ENCODE assay signal across 9 mouse cellular contexts in the genomic region with DNA sequence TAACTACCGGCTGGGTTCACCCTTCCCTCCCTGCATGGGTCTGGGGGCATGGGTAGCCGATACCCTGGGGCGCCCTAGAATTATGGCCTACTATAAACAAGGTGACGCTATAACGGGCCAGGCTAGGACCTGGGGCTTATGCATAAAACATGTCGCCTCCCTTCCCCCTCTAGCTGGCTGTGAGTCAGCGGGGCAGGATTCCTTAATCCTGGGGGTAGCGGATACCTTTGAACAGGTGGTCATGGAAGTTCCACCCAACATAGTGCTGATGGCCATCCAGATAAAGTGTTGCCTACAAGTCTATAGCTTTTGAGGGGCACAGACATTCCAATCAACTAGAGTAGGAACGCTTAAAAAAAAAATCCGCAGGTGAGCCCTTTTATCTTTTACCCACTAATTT. TPM values are rescaled to one million over a fixed set of nuclear protein-coding genes. Genes with fewer than 3 reads are reported as not detected.
DNase-seq lines count a peak whose midpoint lies in the region; ATAC-seq and TF ChIP-seq lines count a peak whose summit lies in the region.
"Had no signal": no experiment of that assay in that cellular context is flagged by ENCODE, and none has a peak within 500 bp of the region (broad histone marks: within the 10 kb centered on the region; RNA-seq: fewer than 3 reads in every experiment).

No protein-coding gene starts in this region.

- H3K27me3 ChIP-seq in heart, embryonic 15.5 days = peaks cover 89% of the 10 kb centered on the region
- H3K27me3 ChIP-seq in ES-Bruce4 (ENCODE audit: control insufficient read depth, insufficient read depth, low read length, poor library complexity, severe bottlenecking) = 0 out of 2 replicates have a peak, but pooled peaks cover 2% of the 10 kb centered on the region
- peaks cover 81% of the 10 kb centered on the region for H3K27me3 ChIP-seq in hindbrain, embryonic 12.5 days
- peaks cover 79% of the 10 kb centered on the region for H3K27me3 ChIP-seq in midbrain, embryonic 12.5 days

- peak overlapping the region; percentile 97 for H3K4me2 ChIP-seq in heart, embryonic 15.5 days
- peak overlapping the region; percentile 91 for H3K4me2 ChIP-seq in hindbrain, embryonic 12.5 days (replicated peaks)
- peak overlapping the region; percentile 9; the same call in 1 of the 2 replicates for H3K4me2 ChIP-seq in midbrain, embryonic 12.5 days (replicated peaks)

- no peaks in the 10 kb centered on the region for H3K9me3 ChIP-seq in heart, embryonic 15.5 days (replicated peaks)
- no peaks in the 10 kb centered on the region for H3K9me3 ChIP-seq in ES-Bruce4 (replicated peaks; ENCODE audit: control insufficient read depth, insufficient read depth, low read length, poor library complexity, severe bottlenecking)
- H3K9me3 ChIP-seq in hindbrain, embryonic 12.5 days (replicated peaks) = no peaks in the 10 kb centered on the region
- H3K9me3 ChIP-seq in midbrain, embryonic 12.5 days = no peaks in the 10 kb centered on the region

- peaks cover 35% of the 10 kb centered on the region for H3K4me1 ChIP-seq in heart, embryonic 15.5 days (replicated peaks)
- peaks cover 5% of the 10 kb centered on the region for H3K4me1 ChIP-seq in ES-Bruce4 (ENCODE audit: control insufficient read depth, insufficient read depth, low read length)
- H3K4me1 ChIP-seq in hindbrain, embryonic 12.5 days = peaks cover 36% of the 10 kb centered on the region
- H3K4me1 ChIP-seq in midbrain, embryonic 12.5 days = peaks cover 27% of the 10 kb centered on the region

- no peak overlapping the region for H3K27ac ChIP-seq in heart, embryonic 15.5 days
- no peak overlapping the region for H3K27ac ChIP-seq in ES-Bruce4 (ENCODE audit: insufficient read depth, low read length)
- H3K27ac ChIP-seq in hindbrain, embryonic 12.5 days = no peak overlapping the region
- no peak overlapping the region for H3K27ac ChIP-seq in midbrain, embryonic 12.5 days (replicated peaks)

- DNase-seq in heart, adult 11 months = no peak
- no peak for DNase-seq in frontal cortex, postnatal 10 days (ENCODE audit: low spot score in 2 of 2)
- DNase-seq in thymus, postnatal 0 days (ENCODE audit: low spot score) = no peak

- H3K36me3 ChIP-seq in heart, embryonic 15.5 days = no peaks in the 10 kb centered on the region
- no peaks in the 10 kb centered on the region for H3K36me3 ChIP-seq in ES-Bruce4 (ENCODE audit: control insufficient read depth, insufficient read depth, low read length, poor library complexity, severe bottlenecking)
- no peaks in the 10 kb centered on the region for H3K36me3 ChIP-seq in hindbrain, embryonic 12.5 days
- no peaks in the 10 kb centered on the region for H3K36me3 ChIP-seq in midbrain, embryonic 12.5 days

- no peak for TF ChIP-seq POLR2A in ES-Bruce4 (IDR thresholded peaks at IDR 0.05; ENCODE audit: insufficient read depth, low read length)

- ATAC-seq in heart, embryonic 15.5 days (replicated peaks; ENCODE audit: insufficient number of reproducible peaks, insufficient read depth, low FRiP score, low read depth) = no peak
- ATAC-seq in hindbrain, embryonic 12.5 days (ENCODE audit: low FRiP score) = no peak
- ATAC-seq in midbrain, embryonic 12.5 days (ENCODE audit: low FRiP score, low read depth) = 0 out of 2 replicates have a peak, but pooled peaks have one; percentile 32
- no peak for ATAC-seq in erythroblast, adult 5-6 weeks (replicated peaks; ENCODE audit: low FRiP score, poor library complexity, severe bottlenecking)

- H3K9ac ChIP-seq in heart, embryonic 15.5 days = no peak overlapping the region
- H3K9ac ChIP-seq in ES-Bruce4 (ENCODE audit: low read depth, poor library complexity, severe bottlenecking) = peak overlapping the region; percentile 58
- H3K9ac ChIP-seq in hindbrain, embryonic 12.5 days = 0 out of 2 replicates have a peak overlapping the region, but pooled peaks have one; percentile 61
- no peak overlapping the region for H3K9ac ChIP-seq in midbrain, embryonic 12.5 days (replicated peaks)

- TF ChIP-seq CTCF in ES-Bruce4 (IDR thresholded peaks at IDR 0.05; ENCODE audit: low read depth, low read length) = no peak

- H3K4me3 ChIP-seq in heart, embryonic 15.5 days = peak overlapping the region; percentile 66
- peak overlapping the region; percentile 36; the same call in 1 of the 2 replicates for H3K4me3 ChIP-seq in ES-Bruce4 (ENCODE audit: low read depth, low read length)
- H3K4me3 ChIP-seq in hindbrain, embryonic 12.5 days = 0 out of 2 replicates have a peak overlapping the region, but pooled peaks have one; percentile 49
- H3K4me3 ChIP-seq in midbrain, embryonic 12.5 days = peak overlapping the region; percentile 49

- WGBS in heart, embryonic 15.5 days = 6% methylated on average over 10 of the region's 10 CpGs
- whole genome bisulfite sequencing in hindbrain, embryonic 12.5 days = 3% methylated on average over 10 of the region's 10 CpGs
- under 1% methylated on average over 10 of the region's 10 CpGs for WGBS in midbrain, embryonic 12.5 days

- no peak for TF ChIP-seq EP300 in ES-Bruce4 (IDR thresholded peaks at IDR 0.05; ENCODE audit: insufficient read depth, low read depth, low read length)

RNA-seq across cellular contexts. Expression of a gene that starts 2.0 kb away (rescaled TPM):
- polyA plus RNA-seq in heart, embryonic 15.5 days (2015; fragmentation: Nextera tagmentation; extraction: Ambion mirVana) = 0.08 and 0.18 TPM in 2 replicates
- 10.6 and 11.1 TPM in 2 replicates for polyA plus RNA-seq in ES-Bruce4 (2011; ENCODE audit: insufficient read depth, insufficient read length, low read depth, missing spikeins)
- polyA plus RNA-seq in hindbrain, embryonic 12.5 days (2016; fragmentation: Nextera tagmentation; extraction: Ambion mirVana) = 0.44 and 1.3 TPM in 2 replicates
- polyA plus RNA-seq in midbrain, embryonic 12.5 days (2016; fragmentation: Nextera tagmentation; extraction: Ambion mirVana) = not detected in 2 replicates
- total RNA-seq in erythroblast, adult 5-6 weeks (2015; ENCODE audit: low replicate concordance) = not detected in 2 replicates
- total RNA-seq in erythroblast, adult 5-6 weeks (2017; ENCODE audit: low replicate concordance) = not detected in 2 replicates
- 0.13 and 0.31 TPM in 2 replicates for polyA plus RNA-seq in thymus, postnatal 0 days (2015; fragmentation: Nextera tagmentation; extraction: Ambion mirVana)
- total RNA-seq: MEL had no signal

RNA-seq across cellular contexts. Expression of a gene that starts 38.8 kb away (rescaled TPM):
- 24.0 and 27.6 TPM in 2 replicates for polyA plus RNA-seq in heart, embryonic 15.5 days (2015; fragmentation: Nextera tagmentation; extraction: Ambion mirVana)
- polyA plus RNA-seq in ES-Bruce4 (2011; ENCODE audit: insufficient read depth, insufficient read length, low read depth, missing spikeins) = 40.4 and 42.9 TPM in 2 replicates
- 37.7 and 40.7 TPM in 2 replicates for polyA plus RNA-seq in hindbrain, embryonic 12.5 days (2016; fragmentation: Nextera tagmentation; extraction: Ambion mirVana)
- 46.0 and 47.1 TPM in 2 replicates for polyA plus RNA-seq in midbrain, embryonic 12.5 days (2016; fragmentation: Nextera tagmentation; extraction: Ambion mirVana)
- total RNA-seq in erythroblast, adult 5-6 weeks (2015; ENCODE audit: low replicate concordance) = 7.1 and 8.6 TPM in 2 replicates
- total RNA-seq in erythroblast, adult 5-6 weeks (2017; ENCODE audit: low replicate concordance) = 9.5 and 13.5 TPM in 2 replicates
- polyA plus RNA-seq in thymus, postnatal 0 days (2015; fragmentation: Nextera tagmentation; extraction: Ambion mirVana) = 29.0 and 31.5 TPM in 2 replicates

RNA-seq across cellular contexts. Expression of a gene that starts 38.9 kb away (rescaled TPM):
- 1.7 and 3.2 TPM in 2 replicates for polyA plus RNA-seq in heart, embryonic 15.5 days (2015; fragmentation: Nextera tagmentation; extraction: Ambion mirVana)
- 8.6 and 9.1 TPM in 2 replicates for polyA plus RNA-seq in ES-Bruce4 (2011; ENCODE audit: insufficient read depth, insufficient read length, low read depth, missing spikeins)
- 1.1 and 2.3 TPM in 2 replicates for polyA plus RNA-seq in hindbrain, embryonic 12.5 days (2016; fragmentation: Nextera tagmentation; extraction: Ambion mirVana)
- not detected in 2 replicates for polyA plus RNA-seq in midbrain, embryonic 12.5 days (2016; fragmentation: Nextera tagmentation; extraction: Ambion mirVana)
- not detected in 2 replicates for total RNA-seq in erythroblast, adult 5-6 weeks (2015; ENCODE audit: low replicate concordance)
- total RNA-seq in erythroblast, adult 5-6 weeks (2017; ENCODE audit: low replicate concordance) = 5.4 TPM in 1 of 2 replicates, not detected in the other
- polyA plus RNA-seq in thymus, postnatal 0 days (2015; fragmentation: Nextera tagmentation; extraction: Ambion mirVana) = 1.8 and 3.8 TPM in 2 replicates
- total RNA-seq: MEL had no signal

RNA-seq across cellular contexts. Expression of a gene that starts 59.2 kb away (rescaled TPM):
- 78.9 and 87.9 TPM in 2 replicates for polyA plus RNA-seq in heart, embryonic 15.5 days (2015; fragmentation: Nextera tagmentation; extraction: Ambion mirVana)
- polyA plus RNA-seq in ES-Bruce4 (2011; ENCODE audit: insufficient read depth, insufficient read length, low read depth, missing spikeins) = 499 and 538 TPM in 2 replicates
- polyA plus RNA-seq in hindbrain, embryonic 12.5 days (2016; fragmentation: Nextera tagmentation; extraction: Ambion mirVana) = 93.0 and 97.0 TPM in 2 replicates
- polyA plus RNA-seq in midbrain, embryonic 12.5 days (2016; fragmentation: Nextera tagmentation; extraction: Ambion mirVana) = 93.3 and 97.2 TPM in 2 replicates
- total RNA-seq in erythroblast, adult 5-6 weeks (2015; ENCODE audit: low replicate concordance) = 57.5 and 85.5 TPM in 2 replicates
- total RNA-seq in erythroblast, adult 5-6 weeks (2017; ENCODE audit: low replicate concordance) = 58.0 and 74.6 TPM in 2 replicates
- polyA plus RNA-seq in thymus, postnatal 0 days (2015; fragmentation: Nextera tagmentation; extraction: Ambion mirVana) = 123 and 126 TPM in 2 replicates

RNA-seq across cellular contexts. Expression of a gene that starts 59.5 kb away (rescaled TPM):
- 22.0 TPM in 2 replicates for polyA plus RNA-seq in heart, embryonic 15.5 days (2015; fragmentation: Nextera tagmentation; extraction: Ambion mirVana)
- polyA plus RNA-seq in ES-Bruce4 (2011; ENCODE audit: insufficient read depth, insufficient read length, low read depth, missing spikeins) = 34.3 and 35.8 TPM in 2 replicates
- 15.4 and 16.2 TPM in 2 replicates for polyA plus RNA-seq in hindbrain, embryonic 12.5 days (2016; fragmentation: Nextera tagmentation; extraction: Ambion mirVana)
- polyA plus RNA-seq in midbrain, embryonic 12.5 days (2016; fragmentation: Nextera tagmentation; extraction: Ambion mirVana) = 15.2 and 17.5 TPM in 2 replicates
- total RNA-seq in erythroblast, adult 5-6 weeks (2015; ENCODE audit: low replicate concordance) = 0.77 and 2.5 TPM in 2 replicates
- 4.6 and 6.1 TPM in 2 replicates for total RNA-seq in erythroblast, adult 5-6 weeks (2017; ENCODE audit: low replicate concordance)
- 15.7 and 17.0 TPM in 2 replicates for polyA plus RNA-seq in thymus, postnatal 0 days (2015; fragmentation: Nextera tagmentation; extraction: Ambion mirVana)

Comparison
In these comparisons a context has a peak if more than half of its experiments do, and no peak if none do; other contexts are left out.
1. H3K4me2 ChIP-seq: peak in every context shown above with its lines; median percentile 97 in heart, embryonic 15.5 days; 91 in hindbrain, embryonic 12.5 days; 9 in midbrain, embryonic 12.5 days.
2. H3K9ac ChIP-seq: peak in ES-Bruce4 (single experiment) and hindbrain, embryonic 12.5 days (single experiment); none in heart, embryonic 15.5 days (single experiment) and midbrain, embryonic 12.5 days (single experiment).
3. Peak in every context shown above with its lines, with median percentiles within 50 percentile points of each other: H3K4me3 ChIP-seq.